Mouse (Mus musculus): ENCODE data around the gene Cdc14b.
A peak's percentile ranks its signal among the peaks of the same experiment; 100 is the strongest.
"Not testable (repeated sequence)": the region's sequence is repeated elsewhere in the genome, so short reads cannot be mapped to it uniquely, and the experiment has no call there.

Cdc14b gene

GRCm38 (mm10) chr13:64273891-64274844 is 922 bp downstream of the Cdc14b start:
- peak in 1 of 2 experiments; percentile 10 for DNase-seq (ENCODE audit: low spot score in 2 of 2)

- no peak for DNase-seq (ENCODE audit: low spot score in 2 of 2)
Measured at GRCm38 (mm10) chr13:64273352-64273751, 1.7 kb downstream of the Cdc14b start.

- no peak for DNase-seq (ENCODE audit: low spot score in 2 of 2)
Measured at GRCm38 (mm10) chr13:64268384-64268783, 6.7 kb downstream of the Cdc14b start.

- no peak for DNase-seq (ENCODE audit: low spot score in 2 of 2)
Measured at GRCm38 (mm10) chr13:64267151-64267550, 7.9 kb downstream of the Cdc14b start.

GRCm38 (mm10) chr13:64264586-64264985 is 10.5 kb downstream of the Cdc14b start:
- DNase-seq (ENCODE audit: low spot score in 2 of 2), result no peak

- DNase-seq (ENCODE audit: low spot score in 2 of 2), result no peak
Measured at GRCm38 (mm10) chr13:64259903-64260302, 15.2 kb downstream of the Cdc14b start.

- DNase-seq (ENCODE audit: low spot score in 2 of 2), result no peak
Measured at GRCm38 (mm10) chr13:64258516-64258821, 16.6 kb downstream of the Cdc14b start.

- no peak for DNase-seq (ENCODE audit: low spot score in 2 of 2)
Measured at GRCm38 (mm10) chr13:64257814-64258515, 17.1 kb downstream of the Cdc14b start.

GRCm38 (mm10) chr13:64257010-64257813 is 17.9 kb downstream of the Cdc14b start:
- no peak for DNase-seq (ENCODE audit: low spot score in 2 of 2)

- DNase-seq (ENCODE audit: low spot score in 2 of 2), result not testable (repeated sequence)
Measured at GRCm38 (mm10) chr13:64254185-64254584, 20.9 kb downstream of the Cdc14b start.

- no peak for DNase-seq (ENCODE audit: low spot score in 2 of 2)
Measured at GRCm38 (mm10) chr13:64253697-64254096, 21.4 kb downstream of the Cdc14b start.

GRCm38 (mm10) chr13:64252147-64252546 is 22.9 kb downstream of the Cdc14b start:
- no peak for DNase-seq (ENCODE audit: low spot score in 2 of 2)

- no peak for DNase-seq (ENCODE audit: low spot score in 2 of 2)
Measured at GRCm38 (mm10) chr13:64250363-64250762, 24.7 kb downstream of the Cdc14b start.

- peak; percentile 39 to 72 for DNase-seq (ENCODE audit: low spot score in 2 of 2)
Measured at GRCm38 (mm10) chr13:64248775-64249524, 26.1 kb downstream of the Cdc14b start.

- DNase-seq (ENCODE audit: low spot score in 2 of 2), result no peak
Measured at GRCm38 (mm10) chr13:64248161-64248774, 26.8 kb downstream of the Cdc14b start.

GRCm38 (mm10) chr13:64246106-64246505 is 29.0 kb downstream of the Cdc14b start:
- DNase-seq (ENCODE audit: low spot score in 2 of 2), result no peak

GRCm38 (mm10) chr13:64244685-64245261 is 30.3 kb downstream of the Cdc14b start:
- no peak for DNase-seq (ENCODE audit: low spot score in 2 of 2)

- DNase-seq (ENCODE audit: low spot score in 2 of 2), result no peak
Measured at GRCm38 (mm10) chr13:64242721-64243120, 32.4 kb downstream of the Cdc14b start.

GRCm38 (mm10) chr13:64240626-64241025 is 34.5 kb downstream of the Cdc14b start:
- DNase-seq (ENCODE audit: low spot score in 2 of 2), result no peak

GRCm38 (mm10) chr13:64237681-64238157 is 37.4 kb downstream of the Cdc14b start:
- no peak for DNase-seq (ENCODE audit: low spot score in 2 of 2)

Data from frontal cortex, postnatal 14 days (tissue).